Mouse (Mus musculus) sigmoid colon, adult 10 weeks (tissue): ENCODE measurements around the gene Rexo4. TPM values are rescaled to one million over a fixed set of nuclear protein-coding genes. Genes with fewer than 3 reads are reported as not detected.

Experiments used
- polyA plus RNA-seq: library from polyadenylated mRNA; stranded (reverse); fragments of 350-450 nt; fragmentation: Illumina TruSeq; extraction: RNeasy Lipid Tissue Mini Kit (QIAGEN cat#74804); gene quantifications from one replicate; pipeline ENCODE4 v1.2.3, GENCODE M21; 2014; ENCODE audit warnings: low read depth, low replicate concordance

Gene Rexo4
- 56.8 TPM for polyA plus RNA-seq

DNA sequence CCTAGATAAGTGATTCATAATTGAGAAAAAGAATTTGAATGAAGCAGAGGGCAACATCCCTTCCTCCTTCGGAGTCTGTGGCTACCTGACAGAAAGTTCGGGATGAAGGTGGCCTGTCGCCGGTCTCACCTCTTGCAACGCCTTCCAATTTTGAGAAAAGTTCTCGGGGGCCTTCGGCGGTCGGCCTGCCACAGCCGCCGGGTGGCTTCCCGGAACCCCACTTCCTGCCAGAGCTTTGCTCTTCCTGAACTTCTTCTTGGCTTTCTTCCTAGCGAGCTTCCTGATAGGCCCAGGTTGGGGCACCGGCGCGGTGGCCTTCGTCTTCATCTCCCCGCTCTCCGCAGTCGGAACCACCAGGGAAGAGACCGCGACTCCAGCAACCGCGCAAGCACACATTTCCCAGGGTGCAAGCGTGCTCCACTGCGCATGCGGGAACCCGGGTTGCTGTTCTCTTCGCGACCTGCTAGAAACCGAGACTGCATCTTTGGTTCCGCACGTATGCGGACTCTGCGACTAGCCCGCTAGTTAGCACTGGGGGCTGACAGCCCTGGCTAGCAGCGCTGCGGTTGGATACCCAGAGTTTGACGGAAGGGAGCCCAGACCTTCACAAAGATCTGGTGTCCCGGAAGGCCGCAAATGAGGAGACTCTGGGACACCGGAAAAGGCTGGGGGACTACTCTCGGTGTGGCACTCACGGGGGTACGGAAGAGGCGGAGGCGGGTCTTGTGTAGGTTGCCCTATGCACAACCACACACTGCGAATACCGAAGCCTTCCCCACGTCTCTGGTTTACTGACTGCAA, at the start of gene Rexo4:
TSS of gene Rexo4 (minus strand) at position 464 of the 801 bp plus-strand sequence.

DNA sequence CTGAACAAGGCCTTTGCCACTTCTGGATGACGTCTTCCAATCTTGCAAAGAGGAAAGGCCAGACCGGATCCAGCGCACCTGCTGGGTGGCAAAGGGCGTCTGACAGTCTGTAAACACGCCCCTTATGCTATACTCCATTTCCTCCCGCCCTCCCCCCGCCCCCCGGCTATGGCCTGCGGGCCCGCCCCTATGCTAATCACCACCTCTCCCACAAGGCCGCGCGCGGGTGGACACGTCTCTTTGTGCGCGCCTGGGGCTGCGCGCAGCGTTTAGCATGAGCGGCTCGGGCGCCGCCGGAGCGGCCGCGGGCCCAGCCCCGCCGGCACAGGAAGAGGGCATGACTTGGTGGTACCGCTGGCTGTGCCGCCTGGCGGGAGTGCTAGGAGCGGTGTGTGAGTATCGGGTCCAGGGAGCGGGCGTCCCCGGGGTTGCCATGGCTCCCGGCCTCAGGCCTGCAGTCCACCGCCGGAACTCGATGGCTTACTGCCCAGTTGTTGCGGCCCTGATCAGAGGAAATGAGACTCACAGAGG, 45.6 kb upstream of the Rexo4 start, which contains the start of gene Cacfd1:
TSS of gene Cacfd1 (plus strand) at position 213 of the 531 bp plus-strand sequence.

DNA sequence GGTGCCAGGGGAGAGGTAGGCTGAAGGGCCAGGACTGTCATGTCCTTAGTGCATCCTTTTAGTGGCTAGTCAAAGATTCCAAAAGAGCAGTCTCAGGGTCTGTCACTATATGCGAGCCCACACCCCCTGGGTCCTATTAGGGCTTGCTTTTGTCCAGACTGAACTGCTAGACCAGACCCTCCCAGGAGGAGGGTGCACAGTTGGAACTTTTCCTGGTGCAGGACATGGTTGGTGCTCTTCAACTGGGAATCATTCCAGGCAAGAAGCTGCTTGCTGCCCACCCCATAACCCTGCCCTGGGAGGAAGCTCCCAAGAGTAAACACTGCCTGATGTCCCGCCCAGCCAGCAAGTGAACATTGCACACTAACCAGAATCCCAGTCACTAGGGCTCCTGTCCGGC, 8.9 kb upstream of the Rexo4 start, which contains the start of gene Adamts13:
TSS of gene Adamts13 (plus strand) at position 301 of the 400 bp plus-strand sequence.

DNA sequence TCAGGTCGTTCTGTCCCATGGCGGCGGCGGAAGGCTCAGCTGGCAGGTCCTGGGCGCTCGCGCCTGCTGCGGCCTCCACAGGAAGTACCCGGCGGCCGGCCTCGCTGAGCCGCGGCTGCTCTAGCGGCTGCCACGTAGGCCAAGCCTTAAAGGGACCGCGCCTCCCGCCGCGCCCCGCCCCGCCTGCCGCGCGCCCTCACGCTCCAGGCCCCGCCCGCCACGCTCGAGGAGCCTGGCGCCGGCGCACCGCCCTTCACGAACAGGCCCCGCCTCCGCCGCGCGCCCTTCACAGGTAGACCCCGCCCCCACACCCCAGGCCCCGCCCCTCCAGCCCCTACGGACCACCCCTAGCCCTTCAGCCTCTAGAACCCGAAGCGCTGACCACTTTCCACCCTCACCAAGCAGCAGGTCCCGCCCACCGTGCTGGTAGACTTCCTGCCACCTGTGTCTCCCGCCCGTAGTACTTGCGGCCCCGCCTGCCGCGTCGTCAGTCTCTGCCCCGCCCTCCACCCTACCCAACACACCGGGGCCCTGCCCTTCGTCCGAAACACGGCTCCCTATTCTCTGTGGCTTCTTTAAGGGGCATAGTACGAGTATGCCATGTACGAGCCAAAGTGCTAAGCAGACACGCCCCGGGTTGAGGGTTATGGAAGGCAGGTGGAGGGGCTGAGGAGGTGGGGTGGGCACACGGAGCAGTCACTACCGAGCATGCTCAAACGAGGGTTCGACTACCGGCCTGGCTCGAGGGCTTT, 30.7 kb downstream of the Rexo4 start, which contains the start of the genes Surf4 and Stkld1:
TSS of gene Surf4 (minus strand) at position 625 of the 752 bp plus-strand sequence.
TSS of gene Stkld1 (plus strand) at position 744 of the 752 bp plus-strand sequence.

GRCm38 (mm10) chr2:26915927-26916728, 48.1 kb downstream of the Rexo4 start, which contains the start of the genes Surf2 and Surf1:
TSS of gene Surf2 (plus strand) at chr2:26916367.
TSS of gene Surf1 (minus strand) at chr2:26916530.

GRCm38 (mm10) chr2:26910124-26910993, 53.8 kb downstream of the Rexo4 start, which contains the start of the genes Med22 and Rpl7a:
TSS of gene Med22 (minus strand) at chr2:26910677.
TSS of gene Rpl7a (plus strand) at chr2:26910764.

Other genes with a start within 250 kb of the Rexo4 start
- gene Abo, start 99.4 kb downstream of the Rexo4 start, polyA plus RNA-seq: 5.7 TPM
- gene Surf6, start 61.5 kb downstream of the Rexo4 start, polyA plus RNA-seq: 11.2 TPM
- gene Med22, start 53.7 kb downstream of the Rexo4 start, polyA plus RNA-seq: 8.1 TPM
- gene Rpl7a, start 53.6 kb downstream of the Rexo4 start, polyA plus RNA-seq: 58.1 TPM
- gene Surf2, start 48.0 kb downstream of the Rexo4 start, polyA plus RNA-seq: 10.4 TPM
- gene Surf1, start 47.9 kb downstream of the Rexo4 start, polyA plus RNA-seq: 55.3 TPM
- 77.8 TPM for gene Surf4, start 30.5 kb downstream of the Rexo4 start, polyA plus RNA-seq
- gene Stkld1, start 30.3 kb downstream of the Rexo4 start, polyA plus RNA-seq: not detected
- 0.16 TPM for gene Adamts13, start 9.0 kb upstream of the Rexo4 start, polyA plus RNA-seq
- 25.0 TPM for gene Cacfd1, start 45.5 kb upstream of the Rexo4 start, polyA plus RNA-seq
- gene Slc2a6, start 63.6 kb upstream of the Rexo4 start, polyA plus RNA-seq: not detected
- not detected for gene Mymk, start 107.8 kb upstream of the Rexo4 start, polyA plus RNA-seq
- not detected for gene Adamtsl2, start 115.0 kb upstream of the Rexo4 start, polyA plus RNA-seq
- not detected for gene Fam163b, start 178.1 kb upstream of the Rexo4 start, polyA plus RNA-seq
- gene Dbh, start 200.8 kb upstream of the Rexo4 start, polyA plus RNA-seq: not detected